Mouse (Mus musculus) myocyte (in vitro differentiated cells): ENCODE measurements at regions not wholly inside any gene's neighbourhood (a gene's known extent, or its start where the extent isn't known, plus 50 kb on each side); places are given as distances from the start of the nearest gene placed in this dataset.

ENCODE experiments used
- H3K27me3 ChIP-seq: one replicate; pipeline ENCODE4 v1.6.1; 2011; ENCODE audit not compliant: control insufficient read depth, insufficient read depth, insufficient read length
- H3K36me3 ChIP-seq: one replicate; pipeline ENCODE4 v1.6.1; 2011; ENCODE audit not compliant: control insufficient read depth, insufficient read depth
- H3K4me2 ChIP-seq: one replicate; pipeline ENCODE4 v1.6.1; 2011; ENCODE audit warnings: low read depth, control low read depth
- H3K4me3 ChIP-seq: one replicate; pipeline ENCODE4 v1.5.1; 2011; ENCODE audit warnings: mild to moderate bottlenecking, control low read depth, moderate library complexity
- H3K79me2 ChIP-seq: one replicate; pipeline ENCODE4 v1.6.1; 2011; ENCODE audit not compliant: control insufficient read depth, insufficient read depth
- H3ac ChIP-seq: one replicate; pipeline ENCODE4 v1.6.1; 2011; ENCODE audit not compliant: control insufficient read depth, insufficient read length
- CEBPB ChIP-seq: IDR thresholded peaks from 2 replicates; pipeline ENCODE4 v1.6.1; 2011; ENCODE audit warnings: mild to moderate bottlenecking, moderate library complexity; ENCODE audit not compliant: poor library complexity, insufficient read depth, severe bottlenecking
- E2F4 ChIP-seq: IDR thresholded peaks from one replicate; pipeline ENCODE4 v1.6.1; 2011; ENCODE audit warnings: mild to moderate bottlenecking, control low read depth, moderate library complexity; ENCODE audit not compliant: insufficient read depth
- MAX ChIP-seq: IDR thresholded peaks from one replicate; pipeline ENCODE4 v1.6.1; 2011; ENCODE audit warnings: low read depth, mild to moderate bottlenecking, control low read depth
- MYOD1 ChIP-seq, 3 experiments: IDR thresholded peaks; one replicate each; pipeline ENCODE4 v1.6.1; 2011; ENCODE audit warnings: control low read depth in 2 of 3, low read depth in 2 of 3, mild to moderate bottlenecking in 2 of 3, moderate library complexity in 1 of 3; ENCODE audit not compliant: insufficient read length in 2 of 3, control insufficient read depth in 1 of 3
- MYOG ChIP-seq, 3 experiments: IDR thresholded peaks; one replicate each; pipeline ENCODE4 v1.6.1; 2011; ENCODE audit warnings: control low read depth in 2 of 3, low read depth in 2 of 3, mild to moderate bottlenecking in 2 of 3; ENCODE audit not compliant: insufficient read length in 2 of 3, control insufficient read depth in 1 of 3, insufficient read depth in 1 of 3
- POLR2A ChIP-seq: IDR thresholded peaks from one replicate; pipeline ENCODE4 v1.6.1; 2011; ENCODE audit warnings: low read depth, mild to moderate bottlenecking, control low read depth, moderate library complexity; ENCODE audit not compliant: insufficient read length
- POLR2AphosphoS2 ChIP-seq: IDR thresholded peaks from one replicate; pipeline ENCODE4 v1.6.1; 2011; ENCODE audit warnings: low read depth, control low read depth; ENCODE audit not compliant: insufficient read length
- REST ChIP-seq: IDR thresholded peaks from one replicate; pipeline ENCODE4 v1.6.1; 2011; ENCODE audit warnings: mild to moderate bottlenecking, control low read depth, moderate library complexity; ENCODE audit not compliant: insufficient read depth, insufficient read length
- SRF ChIP-seq: IDR thresholded peaks from one replicate; pipeline ENCODE4 v1.6.1; 2011; ENCODE audit warnings: low read depth; ENCODE audit not compliant: control insufficient read depth, insufficient read length
- TCF12 ChIP-seq: IDR thresholded peaks from one replicate; pipeline ENCODE4 v1.6.1; 2011; ENCODE audit warnings: mild to moderate bottlenecking, control low read depth; ENCODE audit not compliant: poor library complexity, insufficient read depth, severe bottlenecking
- TCF3 ChIP-seq: IDR thresholded peaks from one replicate; pipeline ENCODE4 v1.6.1; 2011; ENCODE audit warnings: low read depth, control low read depth; ENCODE audit not compliant: insufficient read length
- USF1 ChIP-seq: IDR thresholded peaks from one replicate; pipeline ENCODE4 v1.6.1; 2011; ENCODE audit warnings: low read depth, mild to moderate bottlenecking, control low read depth, moderate library complexity

GRCm38 (mm10) chr1:88816376-88816945 is 114.4 kb upstream of the Arl4c start:
- Histone ChIP-seq H3K36me3 (no peaks in the 10 kb centered on the region), H3ac (no peak overlapping the region), H3K27me3 (no peaks in the 10 kb centered on the region), H3K4me3 (no peak overlapping the region), H3K79me2 (no peaks in the 10 kb centered on the region), H3K4me2 (no peak overlapping the region)
- TF ChIP-seq USF1: no peak
- TF ChIP-seq TCF3: no peak
- no peak for TF ChIP-seq REST

GRCm38 (mm10) chr1:88825215-88825614 is 123.2 kb upstream of the Arl4c start:
- no peaks in the 10 kb centered on the region for H3K79me2 ChIP-seq
- no peaks in the 10 kb centered on the region for H3K27me3 ChIP-seq
- no peaks in the 10 kb centered on the region for H3K36me3 ChIP-seq
- TF ChIP-seq TCF12 (no peak), USF1 (no peak), E2F4 (no peak)
- no peak overlapping the region for H3ac ChIP-seq
- H3K4me3 ChIP-seq: no peak overlapping the region
- no peak overlapping the region for H3K4me2 ChIP-seq

- H3ac ChIP-seq: no peak overlapping the region
- TF ChIP-seq MYOG (IDR thresholded peaks at IDR 0.05; ENCODE audit: control insufficient read depth in 1 of 3, insufficient read depth in 1 of 3, insufficient read length in 2 of 3, low read depth in 2 of 3) (no peak), E2F4 (no peak), TCF12 (no peak), SRF (no peak), POLR2A (no peak), MYOD1 (IDR thresholded peaks at IDR 0.05; ENCODE audit: control insufficient read depth in 1 of 3, insufficient read length in 2 of 3, low read depth in 2 of 3) (no peak)
- no peak overlapping the region for H3K4me3 ChIP-seq
- H3K4me2 ChIP-seq: no peak overlapping the region
- H3K27me3 ChIP-seq: no peaks in the 10 kb centered on the region
- H3K36me3 ChIP-seq: no peaks in the 10 kb centered on the region
- H3K79me2 ChIP-seq: no peaks in the 10 kb centered on the region
These were observed 136.7 kb upstream of the Arl4c start for GRCm38 (mm10) chr1:88838661-88839274.

GRCm38 (mm10) chr1:88839407-88839976 is 137.5 kb upstream of the Arl4c start:
- Histone ChIP-seq H3K36me3 (no peaks in the 10 kb centered on the region), H3ac (no peak overlapping the region), H3K79me2 (no peaks in the 10 kb centered on the region), H3K4me2 (no peak overlapping the region), H3K4me3 (no peak overlapping the region), H3K27me3 (no peaks in the 10 kb centered on the region)
- TF ChIP-seq SRF: no peak
- no peak for TF ChIP-seq TCF12
- TF ChIP-seq REST: no peak
- no peak for TF ChIP-seq POLR2AphosphoS2
- no peak for TF ChIP-seq E2F4
- no peak for TF ChIP-seq TCF3
- TF ChIP-seq POLR2A: no peak
- TF ChIP-seq MYOD1 (IDR thresholded peaks at IDR 0.05; ENCODE audit: control insufficient read depth in 1 of 3, insufficient read length in 2 of 3, low read depth in 2 of 3): no peak
- no peak for TF ChIP-seq MYOG (IDR thresholded peaks at IDR 0.05; ENCODE audit: control insufficient read depth in 1 of 3, insufficient read depth in 1 of 3, insufficient read length in 2 of 3, low read depth in 2 of 3)
- no peak for TF ChIP-seq USF1
- TF ChIP-seq CEBPB: no peak
- no peak for TF ChIP-seq MAX

GRCm38 (mm10) chr1:88839977-88840628 is 138.1 kb upstream of the Arl4c start:
- Histone ChIP-seq H3ac (no peak overlapping the region), H3K36me3 (no peaks in the 10 kb centered on the region), H3K4me3 (no peak overlapping the region), H3K27me3 (no peaks in the 10 kb centered on the region), H3K4me2 (no peak overlapping the region), H3K79me2 (no peaks in the 10 kb centered on the region)
- TF ChIP-seq POLR2AphosphoS2 (no peak), SRF (no peak), E2F4 (no peak), REST (no peak), MAX (no peak), MYOG (IDR thresholded peaks at IDR 0.05; ENCODE audit: control insufficient read depth in 1 of 3, insufficient read depth in 1 of 3, insufficient read length in 2 of 3, low read depth in 2 of 3) (no peak)
